Mouse (Mus musculus) urinary bladder, adult 18-20 months (tissue): Measurements from ENCODE around the gene Rbpj.

ENCODE experiments used
- DNase-seq, 2 experiments: peaks; one replicate each; pipeline ENCODE4 v3.0.0; 2022; ENCODE audit warnings: low spot score in 2 of 2, mixed read lengths in 2 of 2

Rbpj gene

GRCm38 (mm10) chr5:53509927-53510326 is 44.0 kb downstream of the Rbpj start:
- DNase-seq = no peak

- peak in 1 of 2 experiments; percentile 7 for DNase-seq
Observed at GRCm38 (mm10) chr5:53511426-53511825, 45.5 kb downstream of the Rbpj start.

- DNase-seq = no peak
Observed at GRCm38 (mm10) chr5:53514959-53515612, 49.1 kb downstream of the Rbpj start.

GRCm38 (mm10) chr5:53516482-53516881 is 50.5 kb downstream of the Rbpj start:
- DNase-seq = no peak

- no peak for DNase-seq
Observed at GRCm38 (mm10) chr5:53517802-53518201, 51.9 kb downstream of the Rbpj start.

GRCm38 (mm10) chr5:53519131-53519530 is 53.2 kb downstream of the Rbpj start:
- DNase-seq = no peak

- DNase-seq = no peak
Observed at GRCm38 (mm10) chr5:53519998-53520577, 54.1 kb downstream of the Rbpj start.

- DNase-seq = peak in 1 of 2 experiments; percentile 55
Observed at GRCm38 (mm10) chr5:53523046-53523445, 57.1 kb downstream of the Rbpj start.

GRCm38 (mm10) chr5:53524162-53524561 is 58.2 kb downstream of the Rbpj start:
- no peak for DNase-seq

- DNase-seq = no peak
Observed at GRCm38 (mm10) chr5:53524831-53525230, 58.9 kb downstream of the Rbpj start.

GRCm38 (mm10) chr5:53525305-53526069 is 59.5 kb downstream of the Rbpj start:
- DNase-seq = no peak

GRCm38 (mm10) chr5:53526070-53526430 is 60.1 kb downstream of the Rbpj start:
- no peak for DNase-seq

GRCm38 (mm10) chr5:53529846-53530245 is 63.9 kb downstream of the Rbpj start:
- no peak for DNase-seq

- no peak for DNase-seq
Observed at GRCm38 (mm10) chr5:53535096-53535495, 69.1 kb downstream of the Rbpj start.

- peak in 1 of 2 experiments; percentile 30 for DNase-seq
Observed at GRCm38 (mm10) chr5:53536635-53537554, 70.9 kb downstream of the Rbpj start.

- DNase-seq = no peak
Observed at GRCm38 (mm10) chr5:53539860-53540633, 74.1 kb downstream of the Rbpj start.

- DNase-seq = no peak
Observed at GRCm38 (mm10) chr5:53542073-53542472, 76.1 kb downstream of the Rbpj start.

- DNase-seq = no peak
Observed at GRCm38 (mm10) chr5:53543399-53543798, 77.4 kb downstream of the Rbpj start.

GRCm38 (mm10) chr5:53543945-53544344 is 78.0 kb downstream of the Rbpj start:
- no peak for DNase-seq

GRCm38 (mm10) chr5:53546440-53546839 is 80.5 kb downstream of the Rbpj start:
- no peak for DNase-seq

- no peak for DNase-seq
Observed at GRCm38 (mm10) chr5:53546979-53547472, 81.1 kb downstream of the Rbpj start.
